Mouse (Mus musculus) left cerebral cortex, adult 2 months (tissue): ENCODE data around the gene Trmt1. TPM values are rescaled to one million over a fixed set of nuclear protein-coding genes. Genes with fewer than 3 reads are reported as not detected.

Source experiments
- DNase-seq, 2 experiments: peaks; one replicate each; pipeline ENCODE4 v3.0.0; 2021 to 2022; ENCODE audit warnings: low spot score in 2 of 2, mixed read lengths in 1 of 2; ENCODE audit errors: extremely low spot score in 1 of 2
- H3K27ac ChIP-seq: fragments of 200-600 bp; 2 replicates; pipeline ENCODE4 v1.8.1; 2022
- H3K4me3 ChIP-seq: fragments of 200-600 bp; 2 replicates; pipeline ENCODE4 v1.8.1; 2022
- CTCF ChIP-seq: fragments of 200-600 bp; IDR thresholded peaks from 2 replicates; pipeline ENCODE4 v1.8.1; 2022; ENCODE audit warnings: antibody characterized with exemption, mild to moderate bottlenecking, moderate library complexity
- intact Hi-C: fragments of 180-260 bp; cut with DNase I; formaldehyde crosslinking; loops from one replicate; pipeline ENCODE4 v1.15.1; 2025
- total RNA-seq, 2 experiments: library from RNA; stranded (reverse); gene quantifications; 2 replicates each; pipeline ENCODE4 v1.2.3; 2021

The Trmt1 gene
- total RNA-seq, 2 experiments from 2014 or later = 108 to 115 TPM

DNA sequence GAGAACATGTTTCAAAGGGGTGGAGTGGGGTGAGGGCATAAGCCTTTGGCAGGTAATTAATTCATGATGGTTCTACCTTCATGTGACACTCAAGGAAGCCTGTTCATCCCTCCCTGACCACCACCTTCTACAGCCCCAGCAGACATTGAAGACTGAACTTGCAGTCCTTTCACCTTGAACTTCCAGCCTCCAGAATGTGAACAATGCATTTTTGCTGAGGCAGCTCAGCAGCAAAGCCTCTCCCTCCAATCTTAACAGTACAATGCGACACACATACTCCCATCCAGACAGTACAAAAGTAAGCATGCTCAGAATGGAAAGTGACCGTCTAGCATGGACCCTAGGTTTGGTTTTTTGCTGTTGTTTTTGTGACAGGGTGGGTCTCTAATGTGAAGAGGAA, 4.6 kb upstream of the Trmt1 start:
- Histone ChIP-seq H3K4me3 (no peak overlapping the region), H3K27ac (no peak overlapping the region)
- no peak for TF ChIP-seq CTCF
- DNase-seq = no peak
- intact Hi-C loops = no loop called here

DNA sequence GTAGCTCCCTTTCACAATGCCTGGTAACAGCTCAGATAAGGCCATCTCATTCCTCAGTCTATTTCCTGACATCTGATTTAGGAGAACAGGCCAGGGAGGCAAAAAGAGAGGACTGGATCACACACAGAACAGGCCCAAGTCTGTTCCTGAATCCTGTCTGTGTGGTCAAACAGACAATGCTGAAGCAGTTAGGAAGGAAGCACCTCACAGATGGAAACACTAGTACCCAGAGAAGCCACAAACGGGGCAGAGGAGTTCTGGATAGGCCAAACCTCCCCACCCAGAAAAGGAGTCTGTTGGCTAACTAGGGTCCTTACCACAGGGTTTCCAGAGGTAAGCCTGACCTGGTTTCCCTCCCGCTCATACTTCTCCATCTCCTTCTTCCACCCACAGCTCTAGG, 3.9 kb upstream of the Trmt1 start:
- DNase-seq = no peak
- H3K27ac ChIP-seq = no peak overlapping the region
- no peak overlapping the region for H3K4me3 ChIP-seq
- intact Hi-C loops = no loop called here
- no peak for TF ChIP-seq CTCF

DNA sequence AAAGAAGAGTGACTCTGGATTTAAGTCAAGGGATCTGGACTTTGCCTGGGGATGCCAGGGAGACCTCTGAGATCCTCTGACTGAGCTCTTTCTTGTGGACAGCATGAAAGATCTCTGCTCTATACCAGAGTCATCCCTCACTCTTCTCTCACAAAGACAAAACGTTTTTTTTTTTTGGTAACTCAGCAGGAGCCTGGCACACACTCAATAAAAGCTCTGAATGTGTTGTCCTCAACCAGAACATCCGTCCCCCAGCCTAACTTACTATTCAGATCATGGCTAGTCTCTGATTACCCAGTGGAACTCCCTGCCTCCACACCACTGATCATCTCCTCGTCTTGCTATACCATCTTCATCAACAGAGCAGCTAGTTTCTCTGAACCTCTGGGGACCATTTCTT, 1.6 kb upstream of the Trmt1 start:
- H3K4me3 ChIP-seq = no peak overlapping the region
- intact Hi-C loops = no loop called here
- no peak for DNase-seq
- H3K27ac ChIP-seq = peak overlapping the region; percentile 28; the same call in 1 of the 2 replicates
- TF ChIP-seq CTCF = no peak

DNA sequence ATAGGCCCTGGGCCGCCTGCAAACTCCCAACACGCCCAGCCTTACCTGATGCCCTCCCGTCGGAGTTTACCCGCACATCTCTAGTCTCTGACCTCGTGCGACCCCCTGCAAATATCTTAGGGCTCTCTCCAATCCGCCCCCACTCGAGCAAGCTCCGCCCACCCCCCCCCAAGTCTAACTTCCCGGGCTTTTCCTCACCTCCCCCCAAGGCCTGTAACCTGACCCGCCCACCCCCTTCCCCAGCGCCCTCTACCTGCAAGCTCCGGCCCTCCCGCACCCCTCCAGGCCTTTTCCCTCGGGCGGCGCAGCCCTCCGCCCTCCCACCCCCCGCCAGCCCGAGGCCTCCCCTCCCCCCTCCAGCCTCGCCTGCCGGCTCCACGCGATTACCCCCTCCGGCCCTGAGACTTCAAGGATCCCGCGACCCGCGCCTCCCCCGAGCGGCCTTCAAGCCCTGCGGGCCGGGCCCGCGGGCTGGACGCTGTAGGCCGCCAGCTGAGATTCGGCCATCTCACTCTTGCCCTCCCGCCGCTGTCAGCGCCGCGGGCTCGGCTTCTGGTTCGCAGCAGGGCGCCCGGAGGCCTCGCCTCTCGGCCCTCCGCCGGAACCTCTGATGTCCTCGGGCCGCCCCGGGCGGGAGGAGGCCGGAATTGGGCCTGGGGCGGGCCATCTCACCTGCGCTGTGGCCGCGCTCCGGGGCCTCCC, 1.0 kb downstream of the Trmt1 start:
- Histone ChIP-seq H3K27ac (peak overlapping the region; percentile 94), H3K4me3 (peak overlapping the region; percentile 96)
- TF ChIP-seq CTCF = no peak
- intact Hi-C loops = loop anchor here (1.0 kb wide), 1 partner anchor 25 kb away; the partner anchor contains the start of gene Ier2
- DNase-seq = no peak

DNA sequence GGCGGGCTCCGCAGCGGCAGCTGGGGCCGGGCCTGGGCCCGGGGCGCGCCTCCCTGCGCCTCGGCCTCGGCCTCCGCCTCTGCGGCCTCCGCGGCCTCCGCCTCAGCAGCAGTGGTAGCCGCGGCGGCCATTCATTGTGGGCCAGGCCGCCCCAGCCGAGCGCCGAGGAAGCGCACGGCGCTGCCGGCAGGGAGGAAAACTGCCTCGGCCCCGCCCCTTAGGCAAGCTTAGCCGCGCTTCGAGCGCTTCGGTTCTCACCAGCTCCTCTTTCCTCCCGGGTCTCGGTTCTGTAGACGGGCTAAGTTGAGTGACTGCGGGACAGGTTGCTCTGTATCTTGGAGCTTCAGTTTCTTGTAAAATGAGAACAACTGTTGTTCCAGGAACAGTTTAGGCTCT, 1.6 kb downstream of the Trmt1 start, which contains the start of gene Nacc1:
Gene Nacc1 (minus strand): TSS at position 158 of the 396 bp plus-strand sequence.
- H3K4me3 ChIP-seq = peak within 1 kb of the TSS; percentile 96
- DNase-seq = peak; percentile 84 to 86
- TF ChIP-seq CTCF = peak; percentile 22
- intact Hi-C loops = loop anchor here (1.0 kb wide), 1 partner anchor 25 kb away; the partner anchor contains the start of gene Ier2
- peak within 1 kb of the TSS; percentile 94 for H3K27ac ChIP-seq

DNA sequence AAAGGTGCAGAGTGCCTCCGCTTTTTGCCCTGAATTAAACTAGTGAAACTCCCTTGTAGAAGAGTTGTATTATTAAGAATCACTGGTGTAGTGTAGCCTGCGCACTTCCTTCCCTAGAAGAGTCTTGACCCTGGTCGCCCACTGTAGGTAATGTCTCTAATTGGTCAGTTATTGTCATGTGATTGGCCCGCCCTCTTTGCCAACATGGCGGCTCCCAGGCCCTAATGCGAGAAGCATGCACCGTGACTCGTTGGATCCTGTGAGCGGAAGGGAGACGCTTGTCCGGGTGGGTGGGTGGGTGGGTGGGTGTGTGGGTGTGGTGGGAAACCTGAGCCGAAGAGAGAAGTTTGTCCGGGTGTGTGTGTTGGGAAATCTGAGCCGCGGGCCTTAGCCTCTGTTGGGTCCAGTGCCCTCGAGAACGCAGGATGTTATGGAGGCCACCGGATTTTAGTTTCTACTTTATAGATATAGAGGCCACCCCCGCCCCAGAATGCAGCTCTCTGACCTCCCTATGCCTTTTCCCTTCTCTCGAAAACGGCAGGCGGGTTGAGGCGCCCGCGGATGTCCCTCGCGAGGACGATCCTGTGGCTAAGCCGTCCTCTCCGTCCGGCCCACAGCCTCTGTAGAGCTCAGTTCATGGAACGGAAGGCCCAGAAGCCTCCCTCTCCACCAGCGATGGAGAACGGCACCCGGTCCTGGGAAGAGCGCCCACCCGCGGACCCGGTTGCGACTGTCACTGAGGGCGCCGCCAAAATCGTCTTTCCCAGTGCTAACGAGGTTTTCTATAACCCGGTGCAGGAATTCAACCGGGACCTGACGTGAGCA, 3.2 kb downstream of the Trmt1 start:
- H3K4me3 ChIP-seq = peak overlapping the region; percentile 61
- intact Hi-C loops = loop anchor here (1.0 kb wide), 1 partner anchor 24 kb away; no protein-coding TSS in a partner anchor
- H3K27ac ChIP-seq = peak overlapping the region; percentile 85
- peak; percentile 89 to 90 for DNase-seq
- TF ChIP-seq CTCF = no peak; the same call in 1 of the 2 replicates

DNA sequence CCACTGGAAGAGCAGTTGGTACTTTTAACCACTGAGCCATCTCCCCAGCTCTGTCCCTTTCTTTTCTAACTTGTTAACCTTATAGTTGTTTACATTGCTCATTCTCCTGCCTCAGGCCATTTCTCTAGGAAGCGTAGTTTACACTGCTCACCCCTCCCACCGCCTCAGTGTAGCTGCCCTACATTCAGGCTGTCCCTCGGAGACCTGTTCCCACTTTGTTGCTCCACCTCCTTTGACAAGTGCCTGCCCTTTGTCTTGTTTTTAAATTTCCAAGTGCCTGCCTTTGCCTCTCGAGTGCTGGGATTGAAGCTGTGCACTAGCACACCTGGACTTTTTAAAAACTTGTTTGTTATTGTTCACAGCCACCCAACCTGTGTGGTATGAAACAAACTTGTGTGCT, 7.2 kb downstream of the Trmt1 start:
- H3K4me3 ChIP-seq = no peak overlapping the region
- TF ChIP-seq CTCF = no peak
- DNase-seq = no peak
- H3K27ac ChIP-seq = no peak overlapping the region
- intact Hi-C loops = no loop called here

DNA sequence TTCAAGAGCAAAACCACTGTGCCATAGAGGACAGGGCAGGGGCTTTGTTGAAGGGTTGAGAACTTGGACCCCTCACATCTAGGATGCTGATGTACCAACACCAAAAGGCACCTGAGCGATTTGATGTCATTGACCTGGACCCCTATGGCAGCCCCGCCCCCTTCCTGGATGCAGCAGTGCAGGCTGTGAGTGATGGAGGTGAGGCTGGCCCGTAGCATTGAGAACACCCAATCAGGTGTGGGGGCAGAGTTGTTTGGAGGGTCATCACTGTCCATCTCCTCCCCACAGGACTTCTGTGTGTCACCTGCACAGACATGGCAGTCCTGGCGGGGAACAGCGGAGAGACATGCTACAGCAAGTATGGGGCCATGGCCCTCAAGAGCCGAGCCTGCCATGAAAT, 9.0 kb downstream of the Trmt1 start:
- Histone ChIP-seq H3K27ac (no peak overlapping the region), H3K4me3 (no peak overlapping the region)
- no peak for TF ChIP-seq CTCF
- intact Hi-C loops = no loop called here
- no peak for DNase-seq

DNA sequence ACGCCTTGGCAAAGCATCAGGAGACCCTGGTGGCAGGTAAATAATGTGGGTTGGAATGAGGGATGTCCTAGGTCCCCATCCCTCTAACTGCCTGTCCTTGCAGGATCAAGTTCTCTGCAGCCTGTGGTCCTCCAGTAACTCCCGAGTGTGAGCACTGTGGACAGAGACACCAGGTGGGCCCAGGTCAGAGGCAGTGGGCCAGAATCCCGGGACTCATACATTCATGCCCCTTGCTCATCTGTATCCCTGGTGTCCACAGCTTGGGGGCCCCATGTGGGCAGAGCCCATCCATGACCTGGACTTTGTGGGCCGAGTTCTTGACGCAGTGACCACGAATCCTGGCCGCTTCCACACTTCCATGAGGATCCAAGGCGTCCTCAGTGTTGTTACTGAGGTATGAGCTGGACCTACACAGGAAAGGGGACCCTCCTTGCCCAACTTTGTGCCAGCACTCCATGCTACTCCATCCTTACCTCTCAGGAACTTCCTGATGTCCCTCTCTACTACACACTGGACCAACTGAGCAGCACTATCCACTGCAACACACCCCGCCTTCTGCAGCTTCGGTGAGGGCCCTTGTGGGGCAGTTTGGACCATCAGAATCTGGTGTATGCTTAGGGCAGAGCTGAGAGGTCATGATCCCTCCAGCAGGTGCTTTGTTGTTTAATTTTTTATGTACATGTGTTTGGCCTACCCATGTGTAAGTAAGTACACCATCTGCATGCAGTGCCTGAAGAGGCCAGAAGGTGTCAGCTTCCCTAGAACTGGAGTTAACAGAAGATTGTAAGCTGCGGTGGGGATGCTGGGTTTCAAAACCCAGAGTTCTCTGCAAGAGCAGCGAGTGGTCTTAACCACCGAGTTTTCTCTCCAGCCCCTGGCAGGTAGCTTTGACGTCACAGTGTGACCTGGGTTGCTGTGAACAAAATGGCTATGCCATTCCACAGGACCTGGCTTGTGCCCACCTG, 11.3 kb downstream of the Trmt1 start:
- Histone ChIP-seq H3K27ac (no peak overlapping the region), H3K4me3 (no peak overlapping the region)
- DNase-seq = no peak
- TF ChIP-seq CTCF = peak; percentile 66
- intact Hi-C loops = loop anchor here (2.0 kb wide), 1 partner anchor 115 kb away; no protein-coding TSS in a partner anchor

DNA sequence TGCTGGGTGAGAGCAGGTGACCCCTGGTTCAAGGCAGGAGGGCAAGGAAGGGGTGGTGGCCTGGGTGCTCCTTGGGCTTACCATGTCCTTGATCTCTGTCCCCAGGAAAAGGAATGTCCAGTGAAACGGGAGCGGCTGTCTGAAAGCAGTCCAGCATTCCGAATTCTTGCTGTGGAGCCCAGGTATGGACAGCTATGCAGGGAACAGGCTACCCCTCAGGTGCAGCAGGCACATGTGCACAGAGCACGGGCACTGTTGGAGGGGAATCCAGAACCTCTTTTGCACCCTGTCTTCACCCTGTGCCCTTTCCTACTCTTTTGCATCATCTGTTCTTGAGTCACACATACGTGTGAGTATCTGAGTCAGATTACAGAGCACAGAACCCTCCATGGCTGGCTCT, 12.2 kb downstream of the Trmt1 start:
- no peak overlapping the region for H3K27ac ChIP-seq
- no peak for DNase-seq
- intact Hi-C loops = loop anchor here (2.0 kb wide), 1 partner anchor 115 kb away; no protein-coding TSS in a partner anchor
- H3K4me3 ChIP-seq = no peak overlapping the region
- TF ChIP-seq CTCF = no peak

DNA sequence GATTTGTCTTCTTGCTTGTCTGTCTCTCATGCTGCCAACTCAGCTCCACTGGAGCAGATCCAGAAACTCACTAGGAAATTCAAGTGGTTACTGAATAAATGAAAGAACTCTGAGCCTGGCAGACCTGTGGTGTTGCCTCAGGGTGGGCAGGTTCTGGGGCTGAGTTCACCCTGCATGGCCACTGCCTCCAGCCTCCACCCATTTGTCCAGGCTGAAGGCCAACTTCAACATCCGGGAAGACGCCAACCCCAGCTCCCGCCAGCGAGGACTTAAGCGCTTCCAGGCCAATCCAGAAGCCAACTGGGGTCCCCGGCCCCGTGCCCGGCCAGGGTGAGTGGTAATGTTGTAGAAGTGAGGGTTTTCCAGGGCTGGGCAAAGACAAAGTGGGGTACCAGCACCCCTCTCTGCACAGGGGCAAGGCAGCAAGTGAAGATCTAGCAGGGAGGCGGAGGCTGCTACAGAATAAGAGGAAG, 12.9 kb downstream of the Trmt1 start:
- intact Hi-C loops = loop anchor here (2.0 kb wide), 1 partner anchor 114 kb away; no protein-coding TSS in a partner anchor
- no peak overlapping the region for H3K4me3 ChIP-seq
- no peak for DNase-seq
- H3K27ac ChIP-seq = peak overlapping the region; percentile 75; the same call in 1 of the 2 replicates
- TF ChIP-seq CTCF = no peak
